Comparison of ENCODE assay signal across 8 mouse cellular contexts in the genomic region with DNA sequence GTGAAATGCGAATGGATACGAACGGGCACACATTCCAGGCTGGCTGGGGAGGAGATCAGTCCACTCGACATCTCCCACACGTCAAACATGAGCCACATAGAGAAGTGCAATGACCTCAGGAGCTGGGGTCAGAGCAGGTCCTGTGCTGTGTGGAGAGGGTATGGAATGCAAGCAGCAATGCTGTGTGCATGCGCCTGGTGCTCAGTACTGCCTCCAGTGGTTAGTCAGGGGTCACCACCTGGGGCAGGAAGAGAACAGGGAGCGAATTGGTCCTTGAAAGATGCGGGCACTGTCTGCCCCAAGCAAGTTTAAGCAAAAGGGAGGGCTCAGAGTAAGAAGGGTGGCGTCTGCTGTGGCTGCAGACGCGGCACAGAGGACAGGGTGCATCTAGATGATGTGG. TPM values are rescaled to one million over a fixed set of nuclear protein-coding genes. Genes with fewer than 3 reads are reported as not detected.
DNase-seq lines count a peak whose midpoint lies in the region; ATAC-seq and TF ChIP-seq lines count a peak whose summit lies in the region.
"Had no signal": no experiment of that assay in that cellular context is flagged by ENCODE, and none has a peak within 500 bp of the region (broad histone marks: within the 10 kb centered on the region; RNA-seq: fewer than 3 reads in every experiment).

No protein-coding gene starts in this region.

- peaks cover 9% of the 10 kb centered on the region for H3K36me3 ChIP-seq in spleen, adult 2 months (ENCODE audit: control insufficient read depth, insufficient read depth, low read length)
- peaks cover 30% of the 10 kb centered on the region for H3K36me3 ChIP-seq in kidney, embryonic 16.5 days (ENCODE audit: insufficient read depth, low read length)

- no peak for TF ChIP-seq POLR2A in spleen, adult 2 months (IDR thresholded peaks at IDR 0.05; ENCODE audit: low read depth, low read length)

- no peaks in the 10 kb centered on the region for H3K27me3 ChIP-seq in spleen, adult 2 months (ENCODE audit: control insufficient read depth, insufficient read depth, low read length)
- H3K27me3 ChIP-seq in kidney, embryonic 16.5 days (ENCODE audit: insufficient read depth, low read length): no peaks in the 10 kb centered on the region
- H3K27me3 ChIP-seq: heart, embryonic 13.5 days had no signal

- TF ChIP-seq CTCF in spleen, adult 2 months (IDR thresholded peaks at IDR 0.05; ENCODE audit: extremely low read depth, insufficient read depth, insufficient read length, insufficient replicate concordance): peak; percentile 70; the same call in 1 of the 2 replicates

- WGBS in spleen, adult 2 months: 81% methylated on average over 11 of the region's 11 CpGs
- 50% methylated on average over 11 of the region's 11 CpGs for WGBS in kidney, embryonic 16.5 days

- no peak overlapping the region for H3K9ac ChIP-seq in kidney, embryonic 16.5 days (replicated peaks; ENCODE audit: low read length)
- H3K9ac ChIP-seq: heart, embryonic 13.5 days had no signal

- no peak overlapping the region for H3K4me3 ChIP-seq in spleen, adult 2 months (ENCODE audit: extremely low read depth, insufficient read depth, insufficient read length)
- no peak overlapping the region for H3K4me3 ChIP-seq in kidney, embryonic 16.5 days (ENCODE audit: low read length)
- H3K4me3 ChIP-seq: heart, embryonic 13.5 days had no signal

- H3K4me2 ChIP-seq in kidney, embryonic 16.5 days (replicated peaks; ENCODE audit: low read depth, low read length): no peak overlapping the region
- H3K4me2 ChIP-seq: heart, embryonic 13.5 days had no signal

- DNase-seq in spleen, adult 2 months (ENCODE audit: low read depth in 1 of 2, low spot score in 2 of 2): peak in 1 of 2 experiments; percentile 42
- DNase-seq in spleen, postnatal 36 days (ENCODE audit: low spot score in 2 of 2): no peak
- DNase-seq in mesoderm, embryonic 11.5 days (ENCODE audit: low read depth, low spot score): peak; percentile 60
- DNase-seq in ovary, postnatal 10 days (ENCODE audit: low spot score): no peak

- H3K4me1 ChIP-seq in spleen, adult 2 months (ENCODE audit: control insufficient read depth, insufficient read depth, insufficient read length): no peaks in the 10 kb centered on the region
- 0 out of 2 replicates have a peak, but pooled peaks cover 4% of the 10 kb centered on the region for H3K4me1 ChIP-seq in kidney, embryonic 16.5 days (ENCODE audit: insufficient read depth, low read length)

- H3K27ac ChIP-seq in spleen, adult 2 months (ENCODE audit: insufficient read depth, low read length): no peak overlapping the region
- H3K27ac ChIP-seq in kidney, embryonic 16.5 days (ENCODE audit: low read length): no peak overlapping the region
- H3K27ac ChIP-seq: heart, embryonic 13.5 days had no signal

- H3K9me3 ChIP-seq in kidney, embryonic 16.5 days (ENCODE audit: low read length): peaks cover 4% of the 10 kb centered on the region
- H3K9me3 ChIP-seq: heart, embryonic 13.5 days had no signal

- peak; percentile 54 for ATAC-seq in activated CD4-positive, CD25-positive, alpha-beta regulatory T cell, adult 4 months
- ATAC-seq in erythroblast, adult 5-6 weeks (replicated peaks; ENCODE audit: low FRiP score, poor library complexity, severe bottlenecking): peak; percentile 68
- ATAC-seq in kidney, embryonic 16.5 days (ENCODE audit: low FRiP score, low TSS enrichment): peak; percentile 37; the same call in 1 of the 2 replicates

RNA-seq across cellular contexts. Expression of gene Yrdc, which starts 7.0 kb away (rescaled TPM):
- polyA plus RNA-seq in spleen, adult 2 months (2012; rRNA removed): 25.5 and 28.0 TPM in 2 replicates
- 1 to 10 TPM; 4.4 to 6.2 TPM for polyA plus RNA-seq in activated CD4-positive, CD25-positive, alpha-beta regulatory T cell, adult 4 months (2017; shearing (Covaris generic))
- total RNA-seq in erythroblast, adult 5-6 weeks (2015; ENCODE audit: low replicate concordance): 8.2 and 14.0 TPM in 2 replicates
- 1.2 and 1.5 TPM in 2 replicates for total RNA-seq in erythroblast, adult 5-6 weeks (2017; ENCODE audit: low replicate concordance)
- polyA plus RNA-seq in kidney, embryonic 16.5 days (2015; fragmentation: Nextera tagmentation; extraction: Ambion mirVana): 34.8 and 37.2 TPM in 2 replicates

RNA-seq across cellular contexts. Expression of gene 1110065P20Rik, which starts 7.5 kb away (rescaled TPM):
- 14.7 and 19.7 TPM in 2 replicates for polyA plus RNA-seq in spleen, adult 2 months (2012; rRNA removed)
- polyA plus RNA-seq in activated CD4-positive, CD25-positive, alpha-beta regulatory T cell, adult 4 months (2017; shearing (Covaris generic)): 1 to 10 TPM; 3.9 to 8.0 TPM
- total RNA-seq in erythroblast, adult 5-6 weeks (2015; ENCODE audit: low replicate concordance): 5.8 TPM in 1 of 2 replicates, not detected in the other
- total RNA-seq in erythroblast, adult 5-6 weeks (2017; ENCODE audit: low replicate concordance): 0.70 and 3.3 TPM in 2 replicates
- polyA plus RNA-seq in kidney, embryonic 16.5 days (2015; fragmentation: Nextera tagmentation; extraction: Ambion mirVana): 41.6 and 43.8 TPM in 2 replicates

RNA-seq across cellular contexts. Expression of gene Maneal, which starts 18.5 kb away (rescaled TPM):
- 0.65 TPM in 2 replicates for polyA plus RNA-seq in spleen, adult 2 months (2012; rRNA removed)
- polyA plus RNA-seq in activated CD4-positive, CD25-positive, alpha-beta regulatory T cell, adult 4 months (2017; shearing (Covaris generic)): under 1 TPM; 0.17 to 0.20 TPM
- not detected in 2 replicates for total RNA-seq in erythroblast, adult 5-6 weeks (2015; ENCODE audit: low replicate concordance)
- not detected in 2 replicates for total RNA-seq in erythroblast, adult 5-6 weeks (2017; ENCODE audit: low replicate concordance)
- polyA plus RNA-seq in kidney, embryonic 16.5 days (2015; fragmentation: Nextera tagmentation; extraction: Ambion mirVana): 0.46 and 0.61 TPM in 2 replicates
- polyA plus RNA-seq: heart, embryonic 13.5 days had no signal

RNA-seq across cellular contexts. Expression of gene Epha10, which starts 37.2 kb away (rescaled TPM):
- polyA plus RNA-seq in spleen, adult 2 months (2012; rRNA removed): not detected in 2 replicates
- polyA plus RNA-seq in activated CD4-positive, CD25-positive, alpha-beta regulatory T cell, adult 4 months (2017; shearing (Covaris generic)): under 1 TPM in 1 of 2 experiments, not detected in 1; 0.30 TPM
- not detected in 2 replicates for total RNA-seq in erythroblast, adult 5-6 weeks (2015; ENCODE audit: low replicate concordance)
- total RNA-seq in erythroblast, adult 5-6 weeks (2017; ENCODE audit: low replicate concordance): not detected in 2 replicates
- polyA plus RNA-seq in kidney, embryonic 16.5 days (2015; fragmentation: Nextera tagmentation; extraction: Ambion mirVana): 0.06 and 0.12 TPM in 2 replicates

RNA-seq across cellular contexts. Expression of gene Mtf1, which starts 41.6 kb away (rescaled TPM):
- 5.5 and 5.9 TPM in 2 replicates for polyA plus RNA-seq in spleen, adult 2 months (2012; rRNA removed)
- polyA plus RNA-seq in activated CD4-positive, CD25-positive, alpha-beta regulatory T cell, adult 4 months (2017; shearing (Covaris generic)): 10 to 100 TPM; 14.2 to 18.5 TPM
- total RNA-seq in erythroblast, adult 5-6 weeks (2015; ENCODE audit: low replicate concordance): 5.2 and 5.4 TPM in 2 replicates
- total RNA-seq in erythroblast, adult 5-6 weeks (2017; ENCODE audit: low replicate concordance): 8.6 and 17.4 TPM in 2 replicates
- 13.4 and 14.0 TPM in 2 replicates for polyA plus RNA-seq in kidney, embryonic 16.5 days (2015; fragmentation: Nextera tagmentation; extraction: Ambion mirVana)
